Mouse (Mus musculus) kidney, postnatal 0 days (tissue): Measurements from ENCODE around the gene Hist1h3g. TPM values are rescaled to one million over a fixed set of nuclear protein-coding genes. Genes with fewer than 3 reads are reported as not detected.
"Not testable (repeated sequence)": the region's sequence is repeated elsewhere in the genome, so short reads cannot be mapped to it uniquely, and the experiment has no call there.

Experiments
- ATAC-seq: fragments of 200-750 bp; cut with Nextera tagmentation; replicated peaks from 2 replicates; pipeline ENCODE4 v1.8.0; 2017; ENCODE audit warnings: low read depth, moderate number of reproducible peaks, moderate TSS enrichment, moderate library complexity; ENCODE audit not compliant: low FRiP score
- DNase-seq: peaks from one replicate; pipeline ENCODE4 v3.0.0-alpha.2; 2016; ENCODE audit warnings: low spot score
- H3K27ac ChIP-seq: fragments of 300-500 bp; sonication (generic); 2 replicates; pipeline ENCODE4 v1.5.1; 2014; ENCODE audit warnings: mild to moderate bottlenecking
- H3K27me3 ChIP-seq: fragments of 300-500 bp; sonication (generic); 2 replicates; pipeline ENCODE4 v1.6.1; 2014; ENCODE audit warnings: low read length, mixed read lengths; ENCODE audit not compliant: insufficient read depth
- H3K36me3 ChIP-seq: fragments of 300-500 bp; sonication (generic); 2 replicates; pipeline ENCODE4 v1.6.1; 2014; ENCODE audit warnings: low read length, mixed read lengths; ENCODE audit not compliant: insufficient read depth
- H3K4me1 ChIP-seq: fragments of 300-500 bp; sonication (generic); replicated peaks from 2 replicates; pipeline ENCODE4 v1.6.1; 2014; ENCODE audit warnings: antibody characterized with exemption, low read length, mixed read lengths; ENCODE audit not compliant: insufficient read depth
- H3K4me2 ChIP-seq: fragments of 300-500 bp; sonication (generic); 2 replicates; pipeline ENCODE4 v1.6.1; 2014; ENCODE audit warnings: mild to moderate bottlenecking, low read length, moderate library complexity, mixed read lengths
- H3K4me3 ChIP-seq: fragments of 300-500 bp; sonication (generic); replicated peaks from 2 replicates; pipeline ENCODE4 v1.5.1; 2014; ENCODE audit warnings: low read depth, low read length
- H3K9ac ChIP-seq: fragments of 300-500 bp; sonication (generic); 2 replicates; pipeline ENCODE4 v1.6.1; 2014; ENCODE audit warnings: low read depth, low read length
- H3K9me3 ChIP-seq: fragments of 300-500 bp; sonication (generic); replicated peaks from 2 replicates; pipeline ENCODE4 v1.6.1; 2016; ENCODE audit warnings: low read length, inconsistent platforms, mixed read lengths
- CTCF ChIP-seq: IDR thresholded peaks from 2 replicates; pipeline ENCODE4 v1.5.1; 2016; ENCODE audit warnings: antibody characterized with exemption, low read depth, mild to moderate bottlenecking, moderate library complexity
- WGBS: fragments of 180-500 bp; shearing (Covaris S2); extraction: QIAGEN DNeasy Blood & Tissue Kit; methylation state at CpG from one replicate; pipeline ENCODE4 v1.1.7; 2014; 5-methylcytosine and 5-hydroxymethylcytosine counted together
- polyA plus RNA-seq: library from polyadenylated mRNA; unstranded; fragments of >200 nt; fragmentation: Nextera tagmentation; extraction: Ambion mirVana; gene quantifications from 2 replicates; pipeline ENCODE4 v1.2.1, GENCODE M21; 2015

The Hist1h3g gene
- polyA plus RNA-seq, 1 experiment from 2014 or later: 4.0 TPM

DNA sequence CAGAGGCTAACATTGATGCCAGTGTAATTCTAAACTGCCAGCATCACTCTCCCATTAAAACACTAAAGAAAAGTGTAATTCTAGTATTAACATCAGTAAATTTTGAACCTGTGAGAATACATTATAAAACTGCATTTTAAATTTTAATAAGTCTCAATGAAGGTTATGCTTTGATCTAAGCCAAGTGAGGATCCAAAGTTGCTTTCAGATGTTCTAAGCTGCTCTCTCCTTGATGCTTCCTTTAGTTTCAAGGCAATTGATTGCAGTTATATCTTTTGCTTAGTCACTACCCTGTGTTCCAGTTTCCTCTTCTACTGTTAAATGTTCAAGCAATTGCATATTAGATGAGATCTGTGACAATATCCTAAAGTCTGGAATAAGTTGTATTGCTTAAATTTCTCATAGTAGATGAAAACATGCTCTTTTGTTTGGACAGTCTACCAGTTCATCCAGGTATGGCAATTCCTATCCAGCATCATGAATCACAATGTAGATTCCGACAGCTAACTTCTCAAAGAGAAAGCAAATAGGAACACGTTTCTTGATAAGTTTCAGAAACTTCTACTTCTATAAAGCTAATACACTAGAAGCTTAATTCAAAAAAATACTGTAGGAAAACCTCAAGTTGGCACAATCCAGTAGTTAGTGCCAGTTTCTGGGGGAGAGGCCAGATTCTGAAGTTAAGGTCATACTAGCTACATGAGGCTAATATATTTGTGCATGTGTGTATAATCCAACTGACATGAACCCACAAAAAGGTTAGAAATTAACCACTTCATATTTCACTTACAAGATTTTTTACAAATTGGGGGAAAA, 37.2 kb downstream of the Hist1h3g start:
- Histone ChIP-seq H3K36me3 (no peaks in the 10 kb centered on the region), H3K4me2 (peak overlapping the region; percentile 64), H3K4me1 (peaks cover 13% of the 10 kb centered on the region; the same call in 1 of the 2 replicates), H3K9me3 (no peaks in the 10 kb centered on the region), H3K4me3 (peak overlapping the region; percentile 48), H3K27ac (peak overlapping the region; percentile 95), H3K27me3 (no peaks in the 10 kb centered on the region), H3K9ac (peak overlapping the region; percentile 47)
- 19% methylated on average over 2 of the region's 2 CpGs for WGBS
- peak; percentile 58 for DNase-seq
- no peak for ATAC-seq
- TF ChIP-seq CTCF: no peak

DNA sequence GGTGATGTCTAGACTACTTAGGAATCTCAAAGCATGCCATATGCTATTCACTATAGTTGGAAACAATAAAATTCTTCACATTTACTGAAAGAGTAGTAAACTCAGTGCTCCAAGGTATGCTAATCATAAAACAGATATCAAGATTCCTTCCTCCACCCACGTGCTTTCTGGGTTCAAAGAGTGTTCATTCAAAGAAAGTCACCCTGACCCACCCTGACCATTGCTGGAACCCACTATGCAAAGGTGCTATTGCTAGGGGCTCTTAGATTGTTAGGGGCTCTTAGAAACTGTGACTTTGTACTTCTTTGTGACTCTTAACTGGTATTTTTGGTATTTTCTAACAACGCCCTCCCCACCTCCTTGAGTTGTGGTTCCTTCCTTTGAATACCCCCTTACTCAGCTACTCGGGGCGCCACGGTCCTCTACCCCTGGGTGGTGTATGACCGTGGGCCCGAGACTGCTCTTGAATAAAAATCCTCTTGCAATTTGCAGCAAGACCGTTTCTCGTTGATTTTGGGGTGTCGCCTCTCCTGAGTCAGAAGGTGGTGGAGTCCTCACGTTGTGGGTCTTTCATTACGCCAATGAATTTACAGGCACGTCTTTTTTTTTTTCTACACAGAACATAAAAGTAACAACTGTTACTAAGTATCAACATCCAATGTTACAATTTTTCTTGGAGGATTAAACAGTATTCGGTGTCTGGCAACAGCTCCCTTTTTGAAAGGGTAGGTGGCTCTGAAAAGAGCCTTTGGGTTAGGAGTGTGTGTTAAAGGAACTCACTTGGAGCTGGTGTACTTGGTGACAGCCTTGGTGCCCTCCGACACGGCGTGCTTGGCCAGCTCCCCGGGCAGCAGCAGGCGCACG, 38.0 kb downstream of the Hist1h3g start:
- not testable (repeated sequence) for DNase-seq
- WGBS: 4% methylated on average over 18 of the region's 20 CpGs

DNA sequence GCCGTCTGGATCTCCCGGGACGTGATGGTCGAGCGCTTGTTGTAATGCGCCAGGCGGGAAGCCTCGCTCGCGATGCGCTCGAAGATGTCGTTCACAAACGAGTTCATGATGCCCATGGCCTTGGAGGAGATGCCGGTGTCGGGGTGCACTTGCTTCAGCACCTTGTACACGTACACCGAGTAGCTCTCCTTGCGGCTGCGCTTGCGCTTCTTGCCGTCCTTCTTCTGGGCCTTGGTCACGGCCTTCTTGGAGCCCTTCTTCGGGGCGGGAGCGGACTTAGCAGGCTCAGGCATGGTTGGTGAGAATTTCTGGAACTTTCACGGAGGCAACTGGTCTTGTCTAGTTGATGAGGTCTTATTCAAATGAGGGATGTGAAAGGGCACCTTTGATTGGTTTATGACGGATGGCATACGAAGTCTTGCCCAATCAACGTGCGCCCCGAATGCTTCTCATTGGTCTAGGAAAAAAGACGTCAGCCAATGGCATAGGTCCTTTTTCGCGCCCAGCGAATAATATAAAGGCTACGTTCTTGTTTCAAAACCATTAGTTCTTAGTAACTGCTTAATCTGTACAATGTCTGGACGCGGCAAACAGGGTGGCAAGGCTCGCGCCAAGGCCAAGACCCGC, 38.8 kb downstream of the Hist1h3g start, which contains the start of the genes Hist1h2bf and Hist1h2ad:
Hist1h2bf (minus strand) TSS at position 299 of the 627 bp plus-strand sequence.
Hist1h2ad (plus strand) TSS at position 484 of the 627 bp plus-strand sequence.
- H3K9me3 ChIP-seq, H3K27me3 ChIP-seq, H3K36me3 ChIP-seq: not testable (repeated sequence)
- Histone ChIP-seq H3K4me1 (peaks cover 13% of the 10 kb centered on the region; the same call in 1 of the 2 replicates), H3K9ac (peak within 1 kb of the TSS; percentile 51; the same call in 1 of the 2 replicates), H3K4me2 (peak within 1 kb of the TSS; percentile 64), H3K4me3 (peak within 1 kb of the TSS; percentile 48), H3K27ac (peak within 1 kb of the TSS; percentile 86)
- under 1% methylated on average over 30 of the region's 42 CpGs for WGBS
- peak; percentile 92 for ATAC-seq
- DNase-seq: peak; percentile 100

More for the DNA sequence above, 38.0 kb downstream of the Hist1h3g start:
- H3K9me3 ChIP-seq, H3K27me3 ChIP-seq, ATAC-seq, H3K36me3 ChIP-seq: not testable (repeated sequence)
- Histone ChIP-seq H3K27ac (peak overlapping the region; percentile 86), H3K4me1 (peaks cover 13% of the 10 kb centered on the region; the same call in 1 of the 2 replicates), H3K9ac (peak overlapping the region; percentile 47; the same call in 1 of the 2 replicates), H3K4me3 (peak overlapping the region; percentile 48), H3K4me2 (peak overlapping the region; percentile 64)

DNA sequence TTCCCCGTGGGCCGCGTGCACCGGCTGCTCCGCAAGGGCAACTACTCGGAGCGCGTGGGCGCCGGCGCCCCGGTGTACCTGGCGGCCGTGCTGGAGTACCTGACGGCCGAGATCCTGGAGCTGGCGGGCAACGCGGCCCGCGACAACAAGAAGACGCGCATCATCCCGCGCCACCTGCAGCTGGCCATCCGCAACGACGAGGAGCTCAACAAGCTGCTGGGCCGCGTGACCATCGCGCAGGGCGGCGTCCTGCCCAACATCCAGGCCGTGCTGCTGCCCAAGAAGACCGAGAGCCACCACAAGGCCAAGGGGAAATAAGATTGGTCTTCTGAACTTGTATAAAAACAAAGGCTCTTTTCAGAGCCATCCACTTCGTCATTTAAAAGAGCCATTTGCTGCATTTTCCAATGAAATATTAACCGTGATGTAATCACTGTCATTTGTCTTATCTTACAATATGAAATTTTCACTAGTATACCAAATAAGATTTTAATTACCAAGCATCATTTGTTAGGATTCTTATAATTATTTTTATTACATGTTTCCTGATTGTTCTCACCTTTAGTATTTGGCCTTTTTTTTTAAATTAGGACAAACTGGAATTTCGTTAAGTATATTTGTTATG, 39.4 kb downstream of the Hist1h3g start:
- H3K9me3 ChIP-seq, H3K36me3 ChIP-seq, H3K9ac ChIP-seq, ATAC-seq, H3K27me3 ChIP-seq: not testable (repeated sequence)
- Histone ChIP-seq H3K27ac (peak overlapping the region; percentile 86), H3K4me1 (peaks cover 13% of the 10 kb centered on the region; the same call in 1 of the 2 replicates), H3K4me3 (peak overlapping the region; percentile 48; the same call in 1 of the 2 replicates), H3K4me2 (peak overlapping the region; percentile 59)
- WGBS: under 1% methylated on average over 6 of the region's 39 CpGs
- peak; percentile 33 for DNase-seq

DNA sequence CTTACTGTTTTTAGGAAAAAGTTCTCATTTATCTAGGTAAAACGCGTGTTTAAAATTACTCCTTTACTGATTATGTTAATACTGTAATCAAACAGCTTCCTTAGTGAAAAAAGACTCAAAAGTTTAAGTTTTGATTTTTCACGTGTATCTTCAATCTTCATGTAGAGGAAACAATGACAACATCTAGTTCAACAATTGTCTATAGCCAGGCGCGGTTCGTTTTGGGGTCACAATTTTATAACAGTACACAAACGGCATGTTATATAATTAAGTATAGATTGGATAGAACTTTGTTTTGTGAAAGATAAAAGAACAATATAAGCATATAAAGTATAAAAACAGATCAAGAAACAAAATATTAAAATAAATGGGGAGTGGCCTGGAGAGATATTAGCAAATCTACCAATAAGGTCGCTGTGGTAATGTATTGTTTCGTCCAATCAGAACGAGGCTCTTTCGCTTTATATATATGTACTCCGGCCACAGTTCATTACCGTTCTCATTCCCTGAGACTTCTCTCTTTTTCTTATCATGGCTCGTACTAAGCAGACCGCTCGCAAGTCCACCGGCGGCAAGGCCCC, 40.1 kb downstream of the Hist1h3g start, which contains the start of gene Hist1h3d:
Hist1h3d (plus strand) TSS at position 493 of the 581 bp plus-strand sequence.
- peak within 1 kb of the TSS; percentile 32 for H3K4me3 ChIP-seq
- H3K9me3 ChIP-seq: no peaks in the 10 kb centered on the region
- H3K4me2 ChIP-seq: peak within 1 kb of the TSS; percentile 59
- TF ChIP-seq CTCF: no peak
- H3K27ac ChIP-seq: peak within 1 kb of the TSS; percentile 84
- DNase-seq: peak; percentile 98
- H3K36me3 ChIP-seq: no peaks in the 10 kb centered on the region
- H3K4me1 ChIP-seq: peaks cover 13% of the 10 kb centered on the region; the same call in 1 of the 2 replicates
- no peaks in the 10 kb centered on the region for H3K27me3 ChIP-seq
- peak; percentile 67 for ATAC-seq
- peak within 1 kb of the TSS; percentile 53; the same call in 1 of the 2 replicates for H3K9ac ChIP-seq
- WGBS: 0% methylated on average over 18 of the region's 18 CpGs

DNA sequence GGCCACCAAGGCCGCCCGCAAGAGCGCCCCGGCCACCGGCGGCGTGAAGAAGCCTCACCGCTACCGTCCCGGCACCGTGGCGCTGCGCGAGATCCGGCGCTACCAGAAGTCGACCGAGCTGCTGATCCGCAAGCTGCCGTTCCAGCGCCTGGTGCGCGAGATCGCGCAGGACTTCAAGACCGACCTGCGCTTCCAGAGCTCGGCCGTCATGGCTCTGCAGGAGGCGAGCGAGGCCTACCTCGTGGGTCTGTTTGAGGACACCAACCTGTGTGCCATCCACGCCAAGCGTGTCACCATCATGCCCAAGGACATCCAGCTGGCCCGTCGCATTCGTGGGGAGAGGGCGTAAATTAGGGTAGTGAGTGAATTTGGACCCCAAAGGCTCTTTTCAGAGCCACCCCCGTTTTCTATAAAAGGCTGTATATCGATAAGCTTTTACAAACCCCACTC, 40.7 kb downstream of the Hist1h3g start:
- not testable (repeated sequence) for H3K9me3 ChIP-seq, H3K36me3 ChIP-seq, H3K27me3 ChIP-seq, DNase-seq, ATAC-seq
- peak overlapping the region; percentile 75 for H3K27ac ChIP-seq
- peak overlapping the region; percentile 59 for H3K4me2 ChIP-seq
- WGBS: 0% methylated on average over 9 of the region's 40 CpGs
- H3K4me3 ChIP-seq: peak overlapping the region; percentile 32
- peaks cover 13% of the 10 kb centered on the region; the same call in 1 of the 2 replicates for H3K4me1 ChIP-seq
- peak overlapping the region; percentile 53; the same call in 1 of the 2 replicates for H3K9ac ChIP-seq
